In genomic region chr14:122349326-122349725, GRCm38 (mm10) we compare ENCODE assay signal across 23 mouse cellular contexts.
DNase-seq lines count a peak whose midpoint lies in the region; ATAC-seq lines count a peak whose summit lies in the region.
"Had no signal": no experiment of that assay in that cellular context is flagged by ENCODE, and none has a peak within 500 bp of the region (broad histone marks: within the 10 kb centered on the region; RNA-seq: fewer than 3 reads in every experiment).

No protein-coding gene starts in this region.

- peak; percentile 56; the same call in 1 of the 2 replicates for ATAC-seq in forebrain, embryonic 13.5 days
- no peak for ATAC-seq in midbrain, embryonic 14.5 days (ENCODE audit: low FRiP score, low TSS enrichment)
- peak; percentile 88 for ATAC-seq in forebrain, embryonic 16.5 days
- ATAC-seq: intestine, embryonic 15.5 days; liver, embryonic 12.5 days; midbrain, embryonic 15.5 days had no signal

- peaks cover 18% of the 10 kb centered on the region for H3K4me1 ChIP-seq in forebrain, embryonic 13.5 days
- peaks cover 14% of the 10 kb centered on the region for H3K4me1 ChIP-seq in forebrain, embryonic 10.5 days
- H3K4me1 ChIP-seq in midbrain, embryonic 14.5 days (ENCODE audit: control insufficient read depth, insufficient read depth, low read length) = 0 out of 2 replicates have a peak, but pooled peaks cover 4% of the 10 kb centered on the region
- H3K4me1 ChIP-seq in midbrain, embryonic 10.5 days = peaks cover 18% of the 10 kb centered on the region
- H3K4me1 ChIP-seq in forebrain, embryonic 16.5 days (replicated peaks; ENCODE audit: control insufficient read depth, insufficient read depth, low read length) = peaks cover 22% of the 10 kb centered on the region
- H3K4me1 ChIP-seq: heart, embryonic 15.5 days; intestine, embryonic 15.5 days; limb, embryonic 13.5 days; liver, embryonic 12.5 days had no signal

- H3K9me3 ChIP-seq in forebrain, embryonic 13.5 days (replicated peaks) = no peaks in the 10 kb centered on the region
- H3K9me3 ChIP-seq in forebrain, embryonic 10.5 days = no peaks in the 10 kb centered on the region
- no peaks in the 10 kb centered on the region for H3K9me3 ChIP-seq in midbrain, embryonic 14.5 days (ENCODE audit: control insufficient read depth, low read length)
- no peaks in the 10 kb centered on the region for H3K9me3 ChIP-seq in midbrain, embryonic 10.5 days (replicated peaks)
- H3K9me3 ChIP-seq in forebrain, embryonic 16.5 days (ENCODE audit: control insufficient read depth, low read length) = no peaks in the 10 kb centered on the region
- H3K9me3 ChIP-seq: heart, embryonic 15.5 days; intestine, embryonic 15.5 days; limb, embryonic 13.5 days; liver, embryonic 12.5 days; midbrain, embryonic 15.5 days had no signal

- 0 out of 2 replicates have a peak, but pooled peaks cover 2% of the 10 kb centered on the region for H3K27me3 ChIP-seq in forebrain, embryonic 13.5 days
- H3K27me3 ChIP-seq in forebrain, embryonic 10.5 days (ENCODE audit: poor library complexity, severe bottlenecking) = no peaks in the 10 kb centered on the region
- H3K27me3 ChIP-seq in midbrain, embryonic 14.5 days (ENCODE audit: control insufficient read depth, insufficient read depth, low read length) = no peaks in the 10 kb centered on the region
- no peaks in the 10 kb centered on the region; the same call in 1 of the 2 replicates for H3K27me3 ChIP-seq in midbrain, embryonic 10.5 days (ENCODE audit: low read depth, poor library complexity, severe bottlenecking)
- no peaks in the 10 kb centered on the region for H3K27me3 ChIP-seq in forebrain, embryonic 16.5 days (replicated peaks; ENCODE audit: control insufficient read depth, insufficient read depth, low read length)
- H3K27me3 ChIP-seq: heart, embryonic 15.5 days; intestine, embryonic 15.5 days; liver, embryonic 12.5 days; midbrain, embryonic 15.5 days had no signal

- 80% methylated on average over 5 of the region's 5 CpGs for WGBS in forebrain, embryonic 13.5 days
- 87% methylated on average over 5 of the region's 5 CpGs for WGBS in forebrain, embryonic 10.5 days
- 81% methylated on average over 5 of the region's 5 CpGs for WGBS in midbrain, embryonic 14.5 days
- 90% methylated on average over 5 of the region's 5 CpGs for WGBS in midbrain, embryonic 10.5 days
- 59% methylated on average over 5 of the region's 5 CpGs for WGBS in forebrain, embryonic 16.5 days

- no peak overlapping the region for H3K4me3 ChIP-seq in forebrain, embryonic 13.5 days
- H3K4me3 ChIP-seq in forebrain, embryonic 10.5 days = no peak overlapping the region
- no peak overlapping the region for H3K4me3 ChIP-seq in midbrain, embryonic 14.5 days (replicated peaks; ENCODE audit: low read depth, low read length)
- no peak overlapping the region for H3K4me3 ChIP-seq in midbrain, embryonic 10.5 days
- H3K4me3 ChIP-seq in forebrain, embryonic 16.5 days (replicated peaks; ENCODE audit: low read length) = no peak overlapping the region
- H3K4me3 ChIP-seq: heart, embryonic 15.5 days; intestine, embryonic 15.5 days; limb, embryonic 13.5 days; liver, embryonic 12.5 days; midbrain, embryonic 15.5 days had no signal

- H3K4me2 ChIP-seq in forebrain, embryonic 13.5 days = no peak overlapping the region
- no peak overlapping the region for H3K4me2 ChIP-seq in midbrain, embryonic 14.5 days (ENCODE audit: low read length)
- no peak overlapping the region for H3K4me2 ChIP-seq in forebrain, embryonic 16.5 days (ENCODE audit: low read length)
- H3K4me2 ChIP-seq: heart, embryonic 15.5 days; hindbrain, embryonic 14.5 days; intestine, embryonic 15.5 days; limb, embryonic 13.5 days; liver, embryonic 12.5 days; midbrain, embryonic 15.5 days had no signal

- H3K9ac ChIP-seq in forebrain, embryonic 13.5 days = no peak overlapping the region
- no peak overlapping the region for H3K9ac ChIP-seq in midbrain, embryonic 14.5 days (replicated peaks; ENCODE audit: low read length)
- H3K9ac ChIP-seq in forebrain, embryonic 16.5 days (replicated peaks; ENCODE audit: low read depth, low read length) = no peak overlapping the region
- H3K9ac ChIP-seq: heart, embryonic 15.5 days; hindbrain, embryonic 14.5 days; intestine, embryonic 15.5 days; limb, embryonic 13.5 days; liver, embryonic 12.5 days; midbrain, embryonic 15.5 days had no signal

- no peak overlapping the region for H3K27ac ChIP-seq in forebrain, embryonic 13.5 days
- no peak overlapping the region for H3K27ac ChIP-seq in forebrain, embryonic 10.5 days
- H3K27ac ChIP-seq in midbrain, embryonic 14.5 days (replicated peaks; ENCODE audit: low read depth, low read length) = no peak overlapping the region
- H3K27ac ChIP-seq in midbrain, embryonic 10.5 days (replicated peaks) = no peak overlapping the region
- H3K27ac ChIP-seq in forebrain, embryonic 16.5 days (ENCODE audit: low read length) = no peak overlapping the region; the same call in 1 of the 2 replicates
- H3K27ac ChIP-seq: heart, embryonic 15.5 days; hindbrain, embryonic 14.5 days; intestine, embryonic 15.5 days; limb, embryonic 13.5 days; liver, embryonic 12.5 days; midbrain, embryonic 15.5 days had no signal

- no peak for DNase-seq in forebrain, embryonic 10.5 days (ENCODE audit: extremely low spot score, low spot score)
- DNase-seq in midbrain, embryonic 14.5 days = peak; percentile 8
- DNase-seq in midbrain, embryonic 10.5 days (ENCODE audit: low spot score) = no peak
- peak; percentile 89 for DNase-seq in cerebellum, adult 9-10 months
- no peak for DNase-seq in lung, postnatal 14 days
- DNase-seq in spleen, postnatal 36 days (ENCODE audit: low spot score in 2 of 2) = no peak
- DNase-seq: adrenal gland, postnatal 10 days; gastrocnemius, postnatal 36 days; heart, postnatal 36 days; kidney, adult 8-10 months; kidney, postnatal 14 days; layer of hippocampus, postnatal 36 days; lung, adult 18-20 months; lung, postnatal 10 days; thymus, postnatal 14 days had no signal

- no peaks in the 10 kb centered on the region for H3K36me3 ChIP-seq in forebrain, embryonic 13.5 days (ENCODE audit: poor library complexity, severe bottlenecking)
- no peaks in the 10 kb centered on the region for H3K36me3 ChIP-seq in forebrain, embryonic 10.5 days (replicated peaks)
- H3K36me3 ChIP-seq in midbrain, embryonic 14.5 days (ENCODE audit: control insufficient read depth, insufficient read depth, low read length) = no peaks in the 10 kb centered on the region
- H3K36me3 ChIP-seq in midbrain, embryonic 10.5 days = no peaks in the 10 kb centered on the region
- H3K36me3 ChIP-seq in forebrain, embryonic 16.5 days (ENCODE audit: control insufficient read depth, insufficient read depth) = no peaks in the 10 kb centered on the region
- H3K36me3 ChIP-seq: heart, embryonic 15.5 days; intestine, embryonic 15.5 days; limb, embryonic 13.5 days; liver, embryonic 12.5 days; midbrain, embryonic 15.5 days had no signal

Comparison
In these comparisons a context has a peak if more than half of its experiments do, and no peak if none do; other contexts are left out.
1. DNase-seq: peak in midbrain, embryonic 14.5 days (single experiment) and cerebellum, adult 9-10 months (single experiment); none in forebrain, embryonic 10.5 days (single experiment), midbrain, embryonic 10.5 days (single experiment), lung, postnatal 14 days (single experiment) and spleen, postnatal 36 days (0 of 2).